Mouse (Mus musculus) neural tube, embryonic 15.5 days (tissue): Measurements from ENCODE around the gene Lst1. TPM values are rescaled to one million over a fixed set of nuclear protein-coding genes. Genes with fewer than 3 reads are reported as not detected.

Experiments used
- ATAC-seq: fragments of 200-750 bp; cut with Nextera tagmentation; 2 replicates; pipeline ENCODE4 v1.8.0; 2017; ENCODE audit warnings: mild to moderate bottlenecking, moderate TSS enrichment, moderate library complexity; ENCODE audit not compliant: low FRiP score
- H3K27ac ChIP-seq: fragments of 300-500 bp; sonication (generic); replicated peaks from 2 replicates; pipeline ENCODE4 v1.5.1; 2015; ENCODE audit warnings: mild to moderate bottlenecking, inconsistent platforms
- H3K27me3 ChIP-seq: fragments of 300-500 bp; sonication (generic); replicated peaks from 2 replicates; pipeline ENCODE4 v1.6.1; 2015; ENCODE audit warnings: inconsistent platforms
- H3K36me3 ChIP-seq: fragments of 300-500 bp; sonication (generic); 2 replicates; pipeline ENCODE4 v1.6.1; 2015; ENCODE audit warnings: inconsistent platforms
- H3K4me1 ChIP-seq: fragments of 300-500 bp; sonication (generic); 2 replicates; pipeline ENCODE4 v1.6.1; 2015; ENCODE audit warnings: inconsistent platforms
- H3K4me2 ChIP-seq: fragments of 300-500 bp; sonication (generic); 2 replicates; pipeline ENCODE4 v1.6.1; 2015; ENCODE audit warnings: inconsistent platforms, mild to moderate bottlenecking, moderate library complexity
- H3K4me3 ChIP-seq: fragments of 300-500 bp; sonication (generic); replicated peaks from 2 replicates; pipeline ENCODE4 v1.5.1; 2015; ENCODE audit warnings: mild to moderate bottlenecking, inconsistent platforms
- H3K9ac ChIP-seq: fragments of 300-500 bp; sonication (generic); replicated peaks from 2 replicates; pipeline ENCODE4 v1.6.1; 2015; ENCODE audit warnings: mild to moderate bottlenecking, inconsistent platforms
- H3K9me3 ChIP-seq: fragments of 300-500 bp; sonication (generic); replicated peaks from 2 replicates; pipeline ENCODE4 v1.6.1; 2016; ENCODE audit warnings: inconsistent platforms
- WGBS: fragments of 180-500 bp; shearing (Covaris S2); methylation state at CpG from one replicate; pipeline ENCODE4 v1.1.7; 2015; ENCODE audit warnings: mixed read lengths; 5-methylcytosine and 5-hydroxymethylcytosine counted together
- polyA plus RNA-seq: library from polyadenylated mRNA; unstranded; fragments of >200 nt; fragmentation: Nextera tagmentation; extraction: Ambion mirVana; gene quantifications from 2 replicates; pipeline ENCODE4 v1.2.1, GENCODE M21; 2015

The Lst1 gene
- polyA plus RNA-seq, 1 experiment from 2014 or later, result 8.3 TPM

DNA sequence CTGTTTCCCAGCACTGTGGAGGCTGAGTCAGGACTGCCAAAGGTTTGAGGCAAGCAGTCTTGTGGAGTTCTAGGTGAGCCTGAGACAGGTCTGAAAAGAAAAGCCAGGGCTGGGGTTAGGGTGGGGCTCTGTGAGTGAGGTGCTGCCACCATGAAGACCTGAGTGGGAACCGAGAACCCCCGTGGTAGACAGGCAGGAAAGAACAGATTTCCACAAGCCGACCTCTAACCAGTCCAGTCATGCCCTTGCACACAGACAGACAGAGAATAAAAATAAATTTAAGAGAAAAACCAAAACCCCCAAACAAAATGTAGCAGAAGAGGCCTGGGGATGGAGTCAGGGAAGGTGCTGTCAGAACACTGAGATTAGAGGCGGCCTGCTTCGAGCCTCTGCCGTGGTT, 12.9 kb downstream of the Lst1 start:
- 85% methylated on average over 6 of the region's 6 CpGs for WGBS
- H3K27ac ChIP-seq, result no peak overlapping the region
- H3K36me3 ChIP-seq, result no peaks in the 10 kb centered on the region
- no peak for ATAC-seq
- no peak overlapping the region for H3K4me3 ChIP-seq
- H3K9ac ChIP-seq, result no peak overlapping the region
- H3K4me1 ChIP-seq, result no peaks in the 10 kb centered on the region
- H3K4me2 ChIP-seq, result no peak overlapping the region
- no peaks in the 10 kb centered on the region for H3K9me3 ChIP-seq
- H3K27me3 ChIP-seq, result no peaks in the 10 kb centered on the region

DNA sequence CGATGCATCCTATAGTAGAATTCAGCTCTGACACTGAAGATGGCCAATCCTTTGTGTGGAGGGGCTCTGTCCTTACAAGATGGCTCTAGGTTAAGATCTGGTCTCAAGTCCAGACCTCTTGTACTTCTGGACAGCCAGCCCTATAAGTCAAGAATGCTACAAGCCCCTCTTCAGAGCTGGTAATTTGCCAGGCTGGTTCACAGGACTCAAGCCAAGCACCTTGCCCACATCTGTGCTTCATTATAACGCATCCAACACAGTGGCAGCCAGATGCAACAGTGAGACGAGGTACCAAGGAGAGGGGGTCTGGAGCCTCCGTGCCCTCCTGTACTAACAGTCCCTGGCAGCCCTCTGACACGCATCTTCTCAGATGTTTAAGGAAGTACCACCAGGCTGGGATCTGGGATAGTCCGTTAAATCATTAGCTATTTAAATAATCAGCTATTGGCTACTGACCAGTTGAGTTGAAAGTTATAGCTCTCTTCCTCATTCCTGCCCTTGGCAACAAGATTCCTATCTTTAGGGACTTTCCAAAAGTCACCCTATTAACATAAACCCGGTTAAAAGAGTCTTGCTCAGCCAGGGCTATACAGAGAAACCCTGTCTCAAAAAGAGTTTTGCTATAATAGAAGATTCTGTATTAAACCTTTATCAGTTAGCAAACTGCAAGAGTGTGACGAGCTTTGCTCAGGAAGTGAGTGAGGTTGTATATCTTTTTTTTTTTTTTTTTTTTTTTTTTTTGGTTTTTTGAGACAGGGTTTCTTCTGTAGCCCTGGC, 13.8 kb downstream of the Lst1 start:
- Histone ChIP-seq H3K4me3 (no peak overlapping the region), H3K4me2 (no peak overlapping the region), H3K27me3 (no peaks in the 10 kb centered on the region), H3K9ac (no peak overlapping the region), H3K36me3 (no peaks in the 10 kb centered on the region), H3K4me1 (no peaks in the 10 kb centered on the region), H3K9me3 (no peaks in the 10 kb centered on the region), H3K27ac (no peak overlapping the region)
- WGBS, result 78% methylated on average over 8 of the region's 8 CpGs
- no peak for ATAC-seq

DNA sequence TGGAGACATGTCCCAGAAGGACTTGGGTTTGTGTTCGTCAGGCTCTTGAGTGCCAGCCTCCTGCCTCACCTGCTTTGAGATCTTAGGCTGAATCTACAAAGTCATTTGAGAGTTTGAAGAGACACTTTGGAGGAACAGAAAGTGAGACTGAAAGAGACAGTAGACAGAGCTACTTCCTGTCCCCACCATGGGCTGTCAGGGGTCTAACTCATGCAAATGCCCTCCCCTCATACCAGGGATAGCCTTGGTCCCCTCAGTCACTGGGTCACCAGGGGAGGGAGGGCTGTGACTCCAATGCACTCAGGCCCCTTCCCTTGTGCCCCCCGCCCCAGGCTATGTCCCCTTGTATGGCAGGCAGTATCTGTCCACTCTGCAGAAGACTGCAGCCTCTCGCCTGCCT, 14.9 kb downstream of the Lst1 start:
- Histone ChIP-seq H3K4me3 (no peak overlapping the region), H3K9me3 (no peaks in the 10 kb centered on the region), H3K27me3 (no peaks in the 10 kb centered on the region), H3K4me1 (no peaks in the 10 kb centered on the region), H3K9ac (no peak overlapping the region), H3K27ac (no peak overlapping the region), H3K36me3 (no peaks in the 10 kb centered on the region), H3K4me2 (no peak overlapping the region)
- no peak for ATAC-seq
- 79% methylated on average over 3 of the region's 3 CpGs for WGBS

DNA sequence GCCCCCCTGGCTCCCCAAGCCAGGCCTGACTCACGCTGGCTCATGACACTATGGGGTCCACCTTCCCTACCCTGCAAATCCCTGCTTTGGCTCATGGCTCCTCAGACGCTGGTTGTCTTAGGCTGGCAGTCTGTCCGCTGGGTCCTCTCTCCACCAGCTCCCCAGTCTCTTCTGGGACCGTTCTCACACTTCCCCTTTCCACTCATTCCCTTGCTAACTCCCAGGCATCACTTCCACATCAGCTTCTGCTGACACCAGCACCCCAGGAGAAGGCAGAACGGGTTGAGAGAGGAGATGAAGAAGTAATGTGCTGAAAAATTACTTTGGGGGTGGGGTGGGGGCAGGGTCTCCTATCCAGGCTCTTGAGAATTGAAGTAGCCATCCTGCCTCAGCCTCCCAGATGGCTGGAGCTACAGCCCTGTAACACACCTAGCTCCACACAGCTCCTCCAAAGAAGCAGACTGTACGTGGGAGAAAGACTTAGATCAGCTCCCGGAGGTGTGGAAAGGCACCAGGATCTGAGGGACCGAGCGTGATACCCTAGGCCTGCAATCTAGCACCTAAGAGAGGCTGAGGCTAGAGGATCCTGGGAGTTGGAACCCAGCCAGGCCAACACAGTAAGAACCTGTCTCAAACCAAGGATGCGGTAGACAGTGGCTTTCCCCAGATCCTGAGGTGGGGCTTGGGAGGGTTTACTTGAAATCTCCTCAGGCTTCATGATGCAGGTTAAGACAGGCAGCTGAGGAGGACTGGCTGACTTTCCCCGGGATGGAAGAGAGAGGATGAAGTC, 15.6 kb downstream of the Lst1 start:
- Histone ChIP-seq H3K4me2 (no peak overlapping the region), H3K27ac (no peak overlapping the region), H3K36me3 (no peaks in the 10 kb centered on the region), H3K4me3 (no peak overlapping the region), H3K27me3 (no peaks in the 10 kb centered on the region), H3K9me3 (no peaks in the 10 kb centered on the region), H3K9ac (no peak overlapping the region), H3K4me1 (no peaks in the 10 kb centered on the region; the same call in 1 of the 2 replicates)
- WGBS, result 74% methylated on average over 11 of the region's 11 CpGs
- ATAC-seq, result no peak

DNA sequence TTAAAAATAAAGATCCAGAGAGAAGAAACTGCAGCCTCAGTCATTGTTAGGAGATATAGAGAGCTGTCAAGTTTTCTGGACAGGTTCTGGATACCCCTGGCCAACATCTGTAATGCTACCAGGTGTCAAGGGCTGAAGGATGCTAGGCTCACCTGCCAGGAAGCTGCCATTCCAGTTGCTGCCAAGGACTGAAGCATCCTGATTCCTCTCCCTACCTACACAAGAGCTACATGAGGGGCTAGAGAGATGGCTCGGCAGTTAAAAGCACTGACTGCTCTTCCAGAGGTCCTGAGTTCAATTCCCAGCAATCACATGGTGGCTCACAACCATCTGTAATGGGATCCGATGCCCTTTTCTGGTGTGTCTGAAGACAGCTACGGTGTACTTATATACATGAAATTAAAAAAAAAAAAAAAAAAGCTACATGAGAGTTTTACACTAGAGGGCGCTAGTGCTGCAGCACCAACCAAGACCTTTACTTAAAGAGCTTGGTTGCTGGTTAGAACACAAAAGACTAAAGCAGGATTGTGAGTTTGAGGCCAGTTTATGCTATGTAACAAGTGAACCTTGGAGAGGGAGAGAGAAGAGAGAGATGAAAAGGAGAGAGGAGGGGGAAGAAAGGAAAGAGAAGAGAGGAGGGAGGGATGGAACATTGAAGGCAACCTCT, 19.6 kb downstream of the Lst1 start:
- 20% methylated on average over 4 of the region's 4 CpGs for WGBS
- H3K4me3 ChIP-seq, result no peak overlapping the region
- H3K27me3 ChIP-seq, result no peaks in the 10 kb centered on the region
- no peak for ATAC-seq
- H3K27ac ChIP-seq, result peak overlapping the region; percentile 23; the same call in 1 of the 2 replicates
- H3K9ac ChIP-seq, result no peak overlapping the region
- H3K4me1 ChIP-seq, result peaks cover 14% of the 10 kb centered on the region
- H3K36me3 ChIP-seq, result no peaks in the 10 kb centered on the region
- H3K4me2 ChIP-seq, result no peak overlapping the region
- no peaks in the 10 kb centered on the region for H3K9me3 ChIP-seq

DNA sequence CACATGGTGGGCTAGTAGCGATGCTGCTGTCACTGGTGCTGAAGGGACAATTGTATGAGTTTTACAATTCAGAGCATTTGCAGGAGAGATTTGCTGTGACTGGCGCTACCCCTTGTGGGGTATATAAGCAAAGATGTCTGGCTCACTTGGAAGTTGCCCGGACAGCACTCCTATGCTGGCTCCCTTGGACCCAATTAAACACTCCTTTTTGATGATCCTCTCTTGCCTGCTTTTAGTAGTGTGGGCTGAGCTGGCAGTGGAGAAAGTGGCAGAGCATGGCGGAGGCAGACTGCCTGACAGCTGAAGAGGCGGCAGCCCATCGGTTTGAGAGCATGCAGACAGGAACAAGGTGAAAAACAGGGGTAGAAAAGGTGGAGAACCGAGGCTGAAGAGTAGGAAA, 20.4 kb downstream of the Lst1 start:
- Histone ChIP-seq H3K4me1 (peaks cover 23% of the 10 kb centered on the region), H3K9ac (no peak overlapping the region), H3K4me2 (no peak overlapping the region), H3K9me3 (no peaks in the 10 kb centered on the region), H3K4me3 (no peak overlapping the region), H3K27me3 (no peaks in the 10 kb centered on the region), H3K27ac (no peak overlapping the region), H3K36me3 (no peaks in the 10 kb centered on the region)
- no peak for ATAC-seq
- 88% methylated on average over 7 of the region's 7 CpGs for WGBS

DNA sequence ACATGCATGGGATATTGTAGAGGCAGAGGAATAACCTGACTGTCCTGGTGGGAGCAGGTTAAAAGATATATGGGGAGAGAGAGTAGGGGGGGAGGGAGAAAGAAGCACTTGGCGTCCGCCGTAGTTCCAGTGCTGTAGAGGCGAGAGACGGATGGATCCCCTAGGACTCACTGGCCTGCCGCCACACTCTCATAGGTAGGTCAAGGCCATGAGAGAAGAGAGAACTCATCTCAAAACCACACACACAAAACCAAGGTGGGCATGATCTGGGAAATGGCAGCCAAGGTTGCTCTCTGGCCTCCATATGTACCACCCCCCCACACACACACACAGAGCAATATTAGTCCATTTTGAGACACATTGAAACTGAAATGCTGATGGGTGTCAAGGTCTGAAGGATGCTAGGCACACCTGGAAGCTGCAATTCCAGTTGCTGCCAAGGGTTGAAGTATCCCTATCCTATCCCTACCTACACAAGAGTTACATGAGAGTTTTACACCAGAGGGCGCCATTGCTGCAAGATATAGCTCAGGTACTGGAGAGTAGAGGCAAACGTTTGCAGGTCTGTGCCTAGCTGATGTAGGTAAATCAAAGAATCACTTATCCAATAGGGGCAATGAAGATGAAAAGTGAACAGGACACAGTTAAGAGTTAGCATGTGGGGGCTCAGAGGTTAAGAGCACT, 21.7 kb downstream of the Lst1 start:
- WGBS, result 33% methylated on average over 8 of the region's 8 CpGs

DNA sequence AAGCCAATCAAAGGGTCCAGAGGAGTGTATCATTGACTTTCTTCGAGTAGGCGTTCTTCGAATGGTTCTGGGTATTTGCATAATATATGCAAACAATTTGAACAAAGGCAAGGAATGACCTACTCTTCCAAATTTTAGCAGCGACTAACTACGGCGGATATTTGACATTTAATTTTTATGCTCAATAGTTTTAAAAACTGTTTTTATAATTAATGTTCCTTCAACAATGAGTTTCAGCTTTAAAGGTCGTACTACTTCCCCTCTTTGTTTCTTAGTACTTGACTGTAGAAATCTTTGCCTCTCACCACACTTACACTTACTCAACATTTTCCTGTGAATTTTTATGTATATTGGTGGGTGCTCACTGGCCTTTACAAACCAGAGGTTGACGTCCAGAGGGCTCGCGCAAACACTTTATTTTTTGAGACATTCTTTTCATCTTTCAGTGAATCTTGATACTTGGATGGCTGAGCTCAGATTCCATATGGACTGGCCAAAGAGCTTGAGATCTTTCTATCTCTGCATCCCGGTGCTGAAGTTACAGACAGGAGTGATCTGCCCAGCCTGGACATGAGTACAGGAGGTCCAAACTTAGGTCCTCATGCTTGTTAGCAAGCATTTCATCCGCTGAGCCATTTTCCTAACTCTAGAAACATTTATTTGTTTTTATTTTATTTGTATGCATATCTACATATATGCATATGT, 22.6 kb downstream of the Lst1 start:
- Histone ChIP-seq H3K27ac (peak overlapping the region; percentile 93), H3K4me2 (peak overlapping the region; percentile 66), H3K27me3 (no peaks in the 10 kb centered on the region), H3K4me1 (peaks cover 42% of the 10 kb centered on the region), H3K9ac (peak overlapping the region; percentile 36), H3K36me3 (peaks cover 16% of the 10 kb centered on the region), H3K4me3 (peak overlapping the region; percentile 99), H3K9me3 (no peaks in the 10 kb centered on the region)
- WGBS, result 21% methylated on average over 12 of the region's 12 CpGs
- ATAC-seq, result no peak

More for the DNA sequence above, 21.7 kb downstream of the Lst1 start:
- peak overlapping the region; percentile 93 for H3K27ac ChIP-seq
- H3K9me3 ChIP-seq, result no peaks in the 10 kb centered on the region
- H3K27me3 ChIP-seq, result no peaks in the 10 kb centered on the region
- H3K4me1 ChIP-seq, result peaks cover 36% of the 10 kb centered on the region
- H3K4me2 ChIP-seq, result peak overlapping the region; percentile 66
- no peak for ATAC-seq
- H3K4me3 ChIP-seq, result peak overlapping the region; percentile 99
- peak overlapping the region; percentile 36 for H3K9ac ChIP-seq
- peaks cover 7% of the 10 kb centered on the region for H3K36me3 ChIP-seq

DNA sequence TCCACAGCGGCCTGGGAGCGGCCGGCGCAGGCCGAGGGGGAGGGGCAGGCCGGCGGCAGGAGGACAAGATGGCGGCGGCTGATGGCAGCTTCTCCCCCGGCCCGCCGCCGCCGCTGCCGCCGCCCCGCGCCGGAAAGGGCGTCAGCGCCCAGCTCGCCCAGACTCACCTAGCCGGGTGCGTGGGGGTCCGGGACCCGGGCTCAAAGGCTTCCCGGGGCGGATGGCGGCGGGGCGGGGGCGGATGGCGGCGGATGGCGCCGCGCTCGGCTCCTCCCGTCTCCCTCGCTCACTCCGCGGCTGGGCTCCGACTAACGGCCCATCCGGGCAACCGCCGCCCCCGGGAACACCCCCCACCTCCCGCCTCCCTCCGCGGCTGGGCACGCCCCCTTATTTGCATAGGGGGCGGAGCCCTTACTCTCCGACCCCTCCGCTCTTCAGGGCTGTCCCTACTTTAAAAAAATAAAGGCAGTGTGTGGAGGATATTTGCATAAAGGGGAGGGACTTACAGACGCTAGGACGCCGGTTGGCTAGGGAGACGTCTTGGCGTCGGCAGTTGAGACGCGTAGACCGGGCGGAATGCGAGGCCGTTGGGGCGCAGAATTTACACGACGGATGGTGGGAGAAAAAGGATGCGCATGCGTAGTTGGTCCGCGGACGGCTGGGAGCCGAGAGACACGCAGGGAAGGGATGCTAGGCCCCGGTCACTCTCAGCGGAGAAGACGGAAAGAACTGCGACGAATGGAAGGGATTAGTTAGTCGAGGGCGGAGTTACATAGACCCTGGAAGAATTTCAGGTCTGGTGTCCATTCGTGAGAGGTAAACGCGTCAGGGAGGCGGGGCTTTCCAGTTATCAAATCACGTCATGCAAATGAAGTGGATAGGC, 23.4 kb downstream of the Lst1 start, which contains the start of gene Prrc2a:
Gene Prrc2a (minus strand): TSS at position 330 of the 883 bp plus-strand sequence.
- H3K4me3 ChIP-seq, result peak within 1 kb of the TSS; percentile 99
- no peaks in the 10 kb centered on the region for H3K9me3 ChIP-seq
- H3K27ac ChIP-seq, result peak within 1 kb of the TSS; percentile 93
- peak within 1 kb of the TSS; percentile 95 for H3K4me2 ChIP-seq
- H3K27me3 ChIP-seq, result no peaks in the 10 kb centered on the region
- peak; percentile 96 for ATAC-seq
- peak within 1 kb of the TSS; percentile 100 for H3K9ac ChIP-seq
- peaks cover 24% of the 10 kb centered on the region for H3K36me3 ChIP-seq
- WGBS, result under 1% methylated on average over 68 of the region's 89 CpGs
- H3K4me1 ChIP-seq, result peaks cover 42% of the 10 kb centered on the region

DNA sequence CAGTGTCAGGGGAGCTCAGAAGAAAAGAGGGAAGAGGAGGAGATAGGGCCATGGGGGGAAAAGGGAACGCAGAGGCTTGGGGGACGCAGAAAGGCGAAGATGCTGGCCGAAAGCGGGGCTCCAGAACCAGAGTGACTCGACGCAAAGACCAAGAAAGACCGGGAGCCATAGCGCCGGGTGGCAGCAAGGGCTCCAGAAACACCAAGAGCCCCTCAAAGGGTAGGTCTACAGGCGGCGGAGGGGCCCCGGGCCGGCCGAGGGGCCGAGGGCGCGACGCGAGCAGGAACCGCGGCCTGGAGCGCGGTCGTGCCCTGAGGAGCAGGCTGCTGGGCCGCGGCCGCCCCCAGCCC, 24.0 kb downstream of the Lst1 start:
- WGBS, result 0% methylated on average over 24 of the region's 28 CpGs
- Histone ChIP-seq H3K9me3 (no peaks in the 10 kb centered on the region), H3K36me3 (peaks cover 30% of the 10 kb centered on the region), H3K27ac (peak overlapping the region; percentile 93), H3K4me1 (peaks cover 42% of the 10 kb centered on the region), H3K27me3 (no peaks in the 10 kb centered on the region), H3K9ac (peak overlapping the region; percentile 100), H3K4me2 (peak overlapping the region; percentile 95), H3K4me3 (peak overlapping the region; percentile 99)
- ATAC-seq, result no peak
